Mouse (Mus musculus) kidney, adult 2 months (tissue): ENCODE measurements around the gene 9130204L05Rik. TPM values are rescaled to one million over a fixed set of nuclear protein-coding genes. Genes with fewer than 3 reads are reported as not detected.

Experiments
- DNase-seq: peaks from one replicate; pipeline ENCODE4 v3.0.0; 2021
- H3K27ac ChIP-seq: fragments of 200-500 bp; 2 replicates; pipeline ENCODE4 v1.5.1; 2012; ENCODE audit warnings: low read depth, low read length, control low read depth, inconsistent platforms; ENCODE audit not compliant: insufficient read depth
- H3K27me3 ChIP-seq: fragments of 200-500 bp; replicated peaks from 2 replicates; pipeline ENCODE4 v1.6.1; 2012; ENCODE audit warnings: mild to moderate bottlenecking, moderate library complexity, low read length, inconsistent platforms; ENCODE audit not compliant: control insufficient read depth, insufficient read depth
- H3K36me3 ChIP-seq: fragments of 200-500 bp; 2 replicates; pipeline ENCODE4 v1.6.1; 2012; ENCODE audit warnings: mild to moderate bottlenecking, moderate library complexity, low read length, inconsistent platforms; ENCODE audit not compliant: control insufficient read depth, insufficient read depth
- H3K4me1 ChIP-seq: fragments of 200-500 bp; 2 replicates; pipeline ENCODE4 v1.6.1; 2011; ENCODE audit warnings: low read length; ENCODE audit not compliant: control insufficient read depth, insufficient read depth
- H3K4me3 ChIP-seq: fragments of 200-500 bp; 2 replicates; pipeline ENCODE4 v1.5.1; 2011; ENCODE audit warnings: mild to moderate bottlenecking, low read depth, low read length, control low read depth; ENCODE audit not compliant: insufficient read depth
- CTCF ChIP-seq: fragments of 200-500 bp; conservative IDR thresholded peaks from 2 replicates; pipeline ENCODE4 v1.5.1; 2011; ENCODE audit warnings: low read depth, mild to moderate bottlenecking, control low read depth, low read length, moderate library complexity, mixed read lengths; ENCODE audit not compliant: insufficient read depth, insufficient read length
- POLR2A ChIP-seq: fragments of 200-500 bp; IDR thresholded peaks from one replicate; pipeline ENCODE4 v1.6.1; 2011; ENCODE audit warnings: low read depth, low read length, control low read depth
- WGBS: fragments of 180-500 bp; shearing (Covaris S2); methylation state at CpG from one replicate; pipeline ENCODE4 v1.1.7; 2018; 5-methylcytosine and 5-hydroxymethylcytosine counted together
- polyA plus RNA-seq: library from polyadenylated mRNA; depleted of rRNA; stranded (reverse); fragments of >200 nt; gene quantifications from 2 replicates; pipeline ENCODE4 v1.2.3, GENCODE M21; 2012; rRNA removed

The 9130204L05Rik gene
- not detected in 2 replicates for polyA plus RNA-seq

GRCm38 (mm10) chr3:91090703-91091102, at the start of gene 9130204L05Rik:
TSS of gene 9130204L05Rik (minus strand) at chr3:91090803.
- Histone ChIP-seq H3K4me3 (no peak within 1 kb of the TSS), H3K4me1 (no peaks in the 10 kb centered on the region), H3K27me3 (no peaks in the 10 kb centered on the region), H3K27ac (no peak within 1 kb of the TSS), H3K36me3 (no peaks in the 10 kb centered on the region)
- TF ChIP-seq POLR2A (no peak), CTCF (no peak)
- 62% methylated on average over 2 of the region's 2 CpGs for WGBS
- DNase-seq, result no peak

DNA sequence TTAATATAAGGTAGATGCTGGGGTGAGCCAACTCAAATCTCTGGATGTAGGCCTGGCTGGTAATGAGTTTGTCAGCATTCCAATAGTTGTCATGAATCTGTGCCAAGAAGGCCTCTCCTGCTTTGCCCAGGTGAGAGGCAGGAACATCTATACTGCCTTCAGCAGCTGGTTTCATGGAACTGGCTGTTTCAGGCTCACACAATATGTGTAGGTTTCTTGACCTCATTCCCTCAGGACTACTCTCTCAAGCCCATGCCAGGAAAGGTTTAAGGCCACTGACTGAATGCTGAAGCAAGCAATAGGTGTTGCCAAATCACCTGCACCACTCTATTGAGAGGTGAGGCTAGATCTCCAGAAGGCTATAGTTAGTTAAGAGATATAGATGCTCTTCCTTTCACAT, 18.1 kb upstream of the 9130204L05Rik start:
- TF ChIP-seq CTCF (no peak), POLR2A (no peak)
- Histone ChIP-seq H3K4me3 (no peak overlapping the region), H3K36me3 (no peaks in the 10 kb centered on the region), H3K4me1 (no peaks in the 10 kb centered on the region), H3K27ac (no peak overlapping the region), H3K27me3 (no peaks in the 10 kb centered on the region)
- DNase-seq, result no peak

- 2% methylated on average over 1 of the region's 1 CpGs for WGBS
Observed at GRCm38 (mm10) chr3:91059211-91059610, 31.4 kb downstream of the 9130204L05Rik start.

DNA sequence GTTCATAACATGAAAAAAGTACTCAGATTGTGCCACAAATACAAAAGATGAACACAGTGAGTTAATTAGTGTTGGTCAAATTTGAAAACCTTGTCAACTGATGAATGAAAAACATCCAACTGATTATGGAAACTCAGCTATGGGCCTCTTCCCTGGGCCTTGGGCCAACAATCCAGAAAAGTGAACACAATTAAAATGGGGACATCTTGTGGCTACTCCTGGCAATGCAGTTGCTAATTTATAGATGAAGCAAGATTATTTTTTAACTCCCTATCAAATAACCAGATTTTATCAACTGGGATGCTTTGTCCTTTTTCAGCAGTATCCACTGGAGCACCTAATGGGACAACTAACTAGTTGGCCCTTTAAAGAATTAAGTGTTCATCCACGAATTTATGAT, 37.9 kb downstream of the 9130204L05Rik start:
- no peak for TF ChIP-seq POLR2A
- no peak for TF ChIP-seq CTCF
- no peaks in the 10 kb centered on the region for H3K36me3 ChIP-seq
- 14% methylated on average over 1 of the region's 1 CpGs for WGBS
- H3K27ac ChIP-seq, result no peak overlapping the region
- H3K4me3 ChIP-seq, result no peak overlapping the region
- H3K4me1 ChIP-seq, result no peaks in the 10 kb centered on the region
- no peaks in the 10 kb centered on the region for H3K27me3 ChIP-seq
- peak; percentile 23 for DNase-seq

More at GRCm38 (mm10) chr3:91059211-91059610, 31.4 kb downstream of the 9130204L05Rik start:
- H3K27ac ChIP-seq, result no peak overlapping the region
- DNase-seq, result peak; percentile 22
- H3K4me3 ChIP-seq, result no peak overlapping the region
- no peaks in the 10 kb centered on the region for H3K36me3 ChIP-seq
- TF ChIP-seq POLR2A (no peak), CTCF (no peak)
- no peaks in the 10 kb centered on the region for H3K27me3 ChIP-seq
- H3K4me1 ChIP-seq, result no peaks in the 10 kb centered on the region
